Mouse (Mus musculus): ENCODE results near the gene Snapc4.

DNA sequence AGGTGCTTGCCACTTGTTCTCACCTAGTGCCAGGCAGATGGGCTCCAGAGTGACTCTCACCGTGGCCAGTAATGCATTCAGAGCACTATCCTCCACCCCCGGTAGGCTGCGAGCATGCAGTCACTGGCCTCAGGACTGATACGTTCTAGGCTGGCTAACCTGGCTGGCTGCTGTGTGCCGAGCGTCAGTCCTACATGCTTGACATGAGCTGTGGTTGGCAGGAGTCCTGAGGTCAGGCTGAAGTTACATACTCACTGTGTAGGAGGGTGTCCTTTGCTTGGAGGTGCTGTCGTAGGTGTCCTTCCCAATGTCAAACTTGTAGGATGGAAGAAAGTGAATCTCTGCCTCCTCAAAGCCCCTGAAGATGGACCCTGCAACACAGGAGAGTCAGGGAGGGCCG, 18.5 kb upstream of the Snapc4 start:
- TF ChIP-seq GATA1 (IDR thresholded peaks at IDR 0.05; ENCODE audit: borderline replicate concordance, low read length) = no peak
- no peak for TF ChIP-seq FLI1 (IDR thresholded peaks at IDR 0.05; ENCODE audit: low read length)

Data from megakaryocyte, embryonic 14.5 days (primary cell).